Mouse (Mus musculus) bone marrow, adult 2 months (tissue): ENCODE data around the gene Cblc.

Source experiments
- CTCF ChIP-seq: fragments of 200-500 bp; IDR thresholded peaks from 2 replicates; pipeline ENCODE4 v1.5.1; 2011; ENCODE audit warnings: low read length, control low read depth; ENCODE audit not compliant: control insufficient read depth, insufficient read depth
- POLR2A ChIP-seq: fragments of 200-500 bp; IDR thresholded peaks from 2 replicates; pipeline ENCODE4 v1.6.1; 2011; ENCODE audit warnings: low read depth, mild to moderate bottlenecking, control low read depth, low read length, borderline replicate concordance; ENCODE audit not compliant: control insufficient read depth

GRCm38 (mm10) chr7:19754065-19754464 lies 42.5 kb downstream of the Cblc start:
- no peak for TF ChIP-seq POLR2A
- TF ChIP-seq CTCF, result no peak
